Mouse (Mus musculus): Measurements from ENCODE around the gene Tenm4. TPM values are rescaled to one million over a fixed set of nuclear protein-coding genes. Genes with fewer than 3 reads are reported as not detected.

Tenm4 gene
- polyA plus RNA-seq, 1 experiment from 2014 or later = 7.3 TPM

DNA sequence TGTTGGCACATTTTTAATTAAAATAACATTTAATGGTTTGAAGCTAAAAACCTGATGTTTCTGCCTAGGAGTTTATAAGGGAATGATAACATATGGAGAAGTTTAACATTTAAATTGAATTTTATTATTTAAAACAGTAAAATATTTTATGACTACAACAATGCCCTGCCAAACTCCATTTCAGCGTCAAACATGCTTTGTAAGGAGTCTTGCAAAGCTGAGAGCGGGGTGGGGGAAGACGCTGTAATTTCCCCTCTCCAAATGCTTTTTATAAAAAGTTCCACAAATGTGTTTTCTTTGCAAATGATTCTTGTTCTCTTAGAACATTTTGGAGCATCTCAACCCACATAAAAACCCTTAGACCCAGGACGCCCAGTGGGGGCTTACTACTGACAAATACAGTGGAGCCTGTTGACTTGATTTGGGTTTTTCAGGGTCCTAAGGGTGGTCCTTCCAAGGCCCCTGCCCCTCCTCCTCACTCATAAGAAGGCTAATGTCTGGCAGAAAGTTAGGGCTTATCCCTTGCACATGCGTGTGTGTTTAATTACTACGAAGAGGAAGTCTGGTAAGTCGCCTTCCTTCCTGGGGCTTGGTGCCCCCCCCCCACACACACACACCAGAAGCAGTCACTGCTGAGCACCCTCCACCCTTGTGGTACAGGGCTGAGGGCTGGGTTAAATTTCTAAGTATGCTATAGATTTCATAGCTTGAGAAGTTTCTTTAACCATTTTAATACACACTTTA is 563.4 kb downstream of the Tenm4 start:
- 58% methylated on average over 7 of the region's 7 CpGs for WGBS
- Histone ChIP-seq H3K4me3 (ENCODE audit: low read depth, low read length) (no peak overlapping the region), H3K9me3 (ENCODE audit: control insufficient read depth, low read length) (no peaks in the 10 kb centered on the region), H3K27me3 (replicated peaks; ENCODE audit: control insufficient read depth, insufficient read depth, low read length) (no peaks in the 10 kb centered on the region), H3K27ac (ENCODE audit: low read depth, low read length) (no peak overlapping the region), H3K4me1 (replicated peaks; ENCODE audit: control insufficient read depth, insufficient read depth, low read length) (no peaks in the 10 kb centered on the region), H3K9ac (ENCODE audit: low read depth, low read length) (no peak overlapping the region), H3K4me2 (no peak overlapping the region), H3K36me3 (ENCODE audit: control insufficient read depth, insufficient read depth, low read length) (no peaks in the 10 kb centered on the region)
- no peak; the same call in 1 of the 2 replicates for ATAC-seq (replicated peaks; ENCODE audit: low FRiP score)
- no peak for DNase-seq (ENCODE audit: low spot score)

GRCm38 (mm10) chr7:96740631-96741030 is 569.6 kb downstream of the Tenm4 start:
- Histone ChIP-seq H3K27me3 (replicated peaks; ENCODE audit: control insufficient read depth, insufficient read depth, low read length) (no peaks in the 10 kb centered on the region), H3K9me3 (ENCODE audit: control insufficient read depth, low read length) (no peaks in the 10 kb centered on the region), H3K4me2 (no peak overlapping the region), H3K27ac (ENCODE audit: low read depth, low read length) (no peak overlapping the region), H3K36me3 (ENCODE audit: control insufficient read depth, insufficient read depth, low read length) (no peaks in the 10 kb centered on the region), H3K4me1 (replicated peaks; ENCODE audit: control insufficient read depth, insufficient read depth, low read length) (no peaks in the 10 kb centered on the region), H3K9ac (ENCODE audit: low read depth, low read length) (no peak overlapping the region), H3K4me3 (ENCODE audit: low read depth, low read length) (no peak overlapping the region)
- 75% methylated on average over 6 of the region's 6 CpGs for WGBS
- ATAC-seq (replicated peaks; ENCODE audit: low FRiP score) (no peak), DNase-seq (ENCODE audit: low spot score) (no peak)

DNA sequence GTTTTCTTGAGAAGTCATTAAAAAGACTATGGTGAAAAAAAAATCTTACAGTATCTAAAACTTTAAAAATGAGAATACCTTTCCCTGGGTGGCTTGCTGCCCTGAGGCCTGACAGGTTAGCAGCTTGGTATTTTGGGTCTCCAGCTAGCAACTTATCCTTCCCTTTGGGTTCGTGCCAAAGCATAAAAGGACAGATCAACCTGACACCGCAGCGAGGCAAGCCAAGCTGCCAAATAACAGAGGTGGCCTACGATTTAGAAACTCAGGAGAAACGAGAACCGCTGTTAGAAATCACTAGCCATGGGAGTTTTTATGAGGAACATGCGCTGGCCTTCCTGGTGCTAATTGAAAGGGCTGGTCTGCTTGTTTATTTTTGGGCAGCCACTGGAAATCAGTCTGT is 571.2 kb downstream of the Tenm4 start:
- H3K27me3 ChIP-seq (replicated peaks; ENCODE audit: control insufficient read depth, insufficient read depth, low read length) = no peaks in the 10 kb centered on the region
- no peaks in the 10 kb centered on the region for H3K9me3 ChIP-seq (ENCODE audit: control insufficient read depth, low read length)
- H3K4me2 ChIP-seq = no peak overlapping the region
- DNase-seq (ENCODE audit: low spot score) = no peak
- 62% methylated on average over 7 of the region's 7 CpGs for WGBS
- no peaks in the 10 kb centered on the region for H3K4me1 ChIP-seq (replicated peaks; ENCODE audit: control insufficient read depth, insufficient read depth, low read length)
- no peak for ATAC-seq (replicated peaks; ENCODE audit: low FRiP score)
- H3K4me3 ChIP-seq (ENCODE audit: low read depth, low read length) = no peak overlapping the region
- no peak overlapping the region for H3K9ac ChIP-seq (ENCODE audit: low read depth, low read length)
- no peaks in the 10 kb centered on the region for H3K36me3 ChIP-seq (ENCODE audit: control insufficient read depth, insufficient read depth, low read length)
- no peak overlapping the region for H3K27ac ChIP-seq (ENCODE audit: low read depth, low read length)

DNA sequence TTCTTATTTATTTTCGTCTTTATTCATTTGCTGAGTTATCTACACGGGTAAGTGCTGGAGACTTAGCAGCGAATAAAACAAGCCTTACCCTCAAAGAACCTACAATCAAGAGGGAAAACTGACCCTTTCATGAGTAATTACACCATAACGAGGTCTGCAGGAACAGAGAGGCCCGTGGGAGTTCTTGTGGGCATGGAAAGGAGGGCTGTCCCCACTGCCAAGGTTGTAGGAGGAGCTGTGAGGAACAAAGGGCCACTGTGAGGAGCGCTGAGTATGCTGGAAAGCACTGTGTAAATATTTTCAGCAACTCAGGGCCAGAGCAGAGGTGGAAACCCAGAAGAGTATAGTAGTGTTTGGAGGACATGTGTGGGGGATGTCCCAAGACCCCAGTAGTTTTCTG is 574.9 kb downstream of the Tenm4 start:
- WGBS = 28% methylated on average over 6 of the region's 6 CpGs
- no peak for DNase-seq (ENCODE audit: low spot score)
- H3K9me3 ChIP-seq (ENCODE audit: control insufficient read depth, low read length) = no peaks in the 10 kb centered on the region
- no peaks in the 10 kb centered on the region for H3K36me3 ChIP-seq (ENCODE audit: control insufficient read depth, insufficient read depth, low read length)
- ATAC-seq (replicated peaks; ENCODE audit: low FRiP score) = no peak
- no peak overlapping the region for H3K4me3 ChIP-seq (ENCODE audit: low read depth, low read length)
- H3K4me2 ChIP-seq = no peak overlapping the region
- H3K27me3 ChIP-seq (replicated peaks; ENCODE audit: control insufficient read depth, insufficient read depth, low read length) = no peaks in the 10 kb centered on the region
- no peak overlapping the region for H3K9ac ChIP-seq (ENCODE audit: low read depth, low read length)
- H3K27ac ChIP-seq (ENCODE audit: low read depth, low read length) = no peak overlapping the region
- H3K4me1 ChIP-seq (replicated peaks; ENCODE audit: control insufficient read depth, insufficient read depth, low read length) = no peaks in the 10 kb centered on the region

DNA sequence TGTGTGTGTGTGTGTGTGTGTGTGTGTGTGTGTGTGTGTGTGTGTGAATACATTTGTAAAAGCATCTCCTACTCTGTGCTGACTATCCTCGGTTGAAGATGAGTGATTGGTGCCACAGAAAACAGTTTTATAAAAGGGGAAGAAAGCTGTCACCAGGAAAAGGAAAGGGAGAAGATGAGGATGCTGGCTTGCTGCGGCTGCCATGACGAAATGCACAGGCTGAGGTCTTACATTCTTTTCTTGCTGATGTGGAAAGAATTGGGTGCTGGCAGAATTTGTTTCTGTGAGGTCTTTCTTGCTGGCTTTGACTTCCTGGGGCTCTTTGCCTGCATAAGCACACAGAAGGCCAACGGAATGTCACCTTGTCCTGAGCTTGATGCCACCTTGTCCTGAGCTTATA is 575.7 kb downstream of the Tenm4 start:
- ATAC-seq (replicated peaks; ENCODE audit: low FRiP score) (no peak), DNase-seq (ENCODE audit: low spot score) (no peak)
- no peaks in the 10 kb centered on the region for H3K27me3 ChIP-seq (replicated peaks; ENCODE audit: control insufficient read depth, insufficient read depth, low read length)
- no peak overlapping the region for H3K9ac ChIP-seq (ENCODE audit: low read depth, low read length)
- no peaks in the 10 kb centered on the region for H3K36me3 ChIP-seq (ENCODE audit: control insufficient read depth, insufficient read depth, low read length)
- 71% methylated on average over 4 of the region's 4 CpGs for WGBS
- H3K27ac ChIP-seq (ENCODE audit: low read depth, low read length) = no peak overlapping the region
- no peaks in the 10 kb centered on the region for H3K4me1 ChIP-seq (replicated peaks; ENCODE audit: control insufficient read depth, insufficient read depth, low read length)
- no peak overlapping the region for H3K4me2 ChIP-seq
- no peak overlapping the region for H3K4me3 ChIP-seq (ENCODE audit: low read depth, low read length)
- H3K9me3 ChIP-seq (ENCODE audit: control insufficient read depth, low read length) = no peaks in the 10 kb centered on the region

DNA sequence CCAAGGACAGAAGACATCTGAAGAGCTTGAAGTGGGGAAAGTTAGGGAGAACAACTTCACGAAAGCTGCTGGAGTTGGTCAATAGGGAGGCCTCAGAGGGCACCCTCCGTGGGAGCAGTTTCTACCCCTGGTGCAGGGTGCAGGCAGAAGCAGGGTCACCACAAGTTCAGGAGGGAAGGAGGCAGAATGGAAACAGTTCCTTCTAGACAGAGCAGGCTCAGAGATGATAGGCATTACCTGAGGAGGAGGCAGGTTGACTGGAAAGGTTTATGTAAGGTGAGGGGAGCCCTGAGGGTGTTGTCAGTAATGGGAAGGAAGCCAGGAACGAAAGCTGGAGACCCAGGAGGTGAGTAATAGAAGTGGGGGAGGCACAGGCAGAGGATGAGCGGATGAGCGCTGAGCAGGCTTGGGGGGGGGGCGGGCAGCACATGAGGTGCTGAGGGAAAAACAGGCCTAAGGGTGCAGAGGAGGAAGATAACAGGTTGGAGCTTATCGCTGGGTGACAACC is 577.5 kb downstream of the Tenm4 start:
- no peak overlapping the region for H3K4me3 ChIP-seq (ENCODE audit: low read depth, low read length)
- no peaks in the 10 kb centered on the region for H3K4me1 ChIP-seq (replicated peaks; ENCODE audit: control insufficient read depth, insufficient read depth, low read length)
- H3K27me3 ChIP-seq (replicated peaks; ENCODE audit: control insufficient read depth, insufficient read depth, low read length) = no peaks in the 10 kb centered on the region
- H3K9ac ChIP-seq (ENCODE audit: low read depth, low read length) = no peak overlapping the region
- 57% methylated on average over 7 of the region's 7 CpGs for WGBS
- no peak overlapping the region for H3K4me2 ChIP-seq
- no peak overlapping the region for H3K27ac ChIP-seq (ENCODE audit: low read depth, low read length)
- ATAC-seq (replicated peaks; ENCODE audit: low FRiP score) (no peak), DNase-seq (ENCODE audit: low spot score) (no peak)
- H3K9me3 ChIP-seq (ENCODE audit: control insufficient read depth, low read length) = no peaks in the 10 kb centered on the region
- H3K36me3 ChIP-seq (ENCODE audit: control insufficient read depth, insufficient read depth, low read length) = no peaks in the 10 kb centered on the region

DNA sequence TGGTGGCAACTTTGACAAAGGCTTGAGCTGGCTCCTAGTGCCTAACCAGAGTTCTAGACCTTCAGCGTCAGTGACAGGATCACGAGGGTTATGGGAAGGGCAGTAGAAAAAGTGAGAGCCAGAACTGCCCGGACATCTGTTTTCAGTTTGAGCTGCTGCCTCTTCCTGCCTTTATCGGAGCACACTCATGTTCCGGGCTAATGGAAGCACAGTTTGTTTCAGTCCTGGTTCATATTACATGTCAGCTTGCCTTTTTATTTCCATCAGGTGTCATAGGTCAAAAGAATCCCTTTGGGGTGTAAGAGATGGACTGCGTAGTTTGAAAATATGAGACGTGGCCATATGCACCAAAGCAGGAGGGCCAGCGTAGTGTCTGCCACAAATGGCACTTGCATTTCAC is 578.7 kb downstream of the Tenm4 start:
- ATAC-seq (replicated peaks; ENCODE audit: low FRiP score) = no peak
- Histone ChIP-seq H3K27ac (ENCODE audit: low read depth, low read length) (no peak overlapping the region), H3K36me3 (ENCODE audit: control insufficient read depth, insufficient read depth, low read length) (no peaks in the 10 kb centered on the region), H3K27me3 (replicated peaks; ENCODE audit: control insufficient read depth, insufficient read depth, low read length) (no peaks in the 10 kb centered on the region), H3K4me2 (no peak overlapping the region), H3K4me3 (ENCODE audit: low read depth, low read length) (no peak overlapping the region), H3K9me3 (ENCODE audit: control insufficient read depth, low read length) (no peaks in the 10 kb centered on the region), H3K9ac (ENCODE audit: low read depth, low read length) (no peak overlapping the region), H3K4me1 (replicated peaks; ENCODE audit: control insufficient read depth, insufficient read depth, low read length) (no peaks in the 10 kb centered on the region; the same call in 1 of the 2 replicates)
- DNase-seq (ENCODE audit: low spot score) = no peak
- WGBS = 67% methylated on average over 8 of the region's 8 CpGs

GRCm38 (mm10) chr7:96751236-96751635 is 580.2 kb downstream of the Tenm4 start:
- no peak for DNase-seq (ENCODE audit: low spot score)
- 95% methylated on average over 2 of the region's 2 CpGs for WGBS
- Histone ChIP-seq H3K9me3 (ENCODE audit: control insufficient read depth, low read length) (no peaks in the 10 kb centered on the region), H3K36me3 (ENCODE audit: control insufficient read depth, insufficient read depth, low read length) (no peaks in the 10 kb centered on the region), H3K4me2 (no peak overlapping the region), H3K27ac (ENCODE audit: low read depth, low read length) (no peak overlapping the region), H3K9ac (ENCODE audit: low read depth, low read length) (no peak overlapping the region), H3K4me1 (replicated peaks; ENCODE audit: control insufficient read depth, insufficient read depth, low read length) (no peaks in the 10 kb centered on the region; the same call in none of the 2 replicates), H3K27me3 (replicated peaks; ENCODE audit: control insufficient read depth, insufficient read depth, low read length) (no peaks in the 10 kb centered on the region), H3K4me3 (ENCODE audit: low read depth, low read length) (no peak overlapping the region)
- no peak for ATAC-seq (replicated peaks; ENCODE audit: low FRiP score)

GRCm38 (mm10) chr7:96752776-96753175 is 581.7 kb downstream of the Tenm4 start:
- H3K9ac ChIP-seq (ENCODE audit: low read depth, low read length) = no peak overlapping the region
- no peak overlapping the region for H3K27ac ChIP-seq (ENCODE audit: low read depth, low read length)
- ATAC-seq (replicated peaks; ENCODE audit: low FRiP score) (no peak), DNase-seq (ENCODE audit: low spot score) (no peak)
- H3K4me1 ChIP-seq (replicated peaks; ENCODE audit: control insufficient read depth, insufficient read depth, low read length) = no peaks in the 10 kb centered on the region; the same call in none of the 2 replicates
- H3K27me3 ChIP-seq (replicated peaks; ENCODE audit: control insufficient read depth, insufficient read depth, low read length) = no peaks in the 10 kb centered on the region
- H3K36me3 ChIP-seq (ENCODE audit: control insufficient read depth, insufficient read depth, low read length) = no peaks in the 10 kb centered on the region
- H3K4me2 ChIP-seq = no peak overlapping the region
- no peak overlapping the region for H3K4me3 ChIP-seq (ENCODE audit: low read depth, low read length)
- 92% methylated on average over 2 of the region's 2 CpGs for WGBS
- H3K9me3 ChIP-seq (ENCODE audit: control insufficient read depth, low read length) = no peaks in the 10 kb centered on the region

All from liver, embryonic 11.5 days (tissue).